Mouse (Mus musculus) retina, postnatal 7 days (tissue): Measurements from ENCODE around the gene Tigit.

Experiments used
- DNase-seq: peaks from one replicate; pipeline ENCODE4 v3.0.0-alpha.2; 2012; ENCODE audit warnings: low read depth, low spot score

Tigit gene

DNA sequence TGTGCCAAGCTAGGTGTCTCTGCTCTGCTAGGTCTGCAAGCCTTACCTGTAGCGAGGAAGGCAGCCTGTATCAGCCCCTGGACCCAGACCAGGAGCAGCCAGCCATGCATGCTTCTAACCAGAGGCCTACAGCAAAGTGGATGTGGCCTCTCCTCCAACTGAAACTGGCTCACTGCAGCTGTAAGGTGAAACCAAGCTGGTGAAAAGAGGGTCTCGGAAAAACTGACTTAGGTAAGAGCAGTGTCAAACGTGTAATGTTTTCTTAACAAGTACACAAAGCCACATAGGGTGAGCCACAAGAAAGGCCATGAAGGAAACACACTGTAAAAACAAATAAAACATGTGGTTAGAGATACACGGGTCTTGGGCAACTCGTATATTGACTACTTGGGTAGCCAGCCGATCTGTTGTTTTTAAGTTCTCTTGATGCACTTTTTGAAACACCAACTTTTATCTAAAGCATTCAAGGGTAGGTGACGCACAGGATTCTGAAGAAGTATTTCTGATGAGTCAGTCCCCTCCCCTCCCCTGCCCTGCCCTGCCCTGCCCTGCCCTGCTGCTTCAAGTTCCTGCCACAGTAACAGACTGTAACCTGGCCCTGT, at the start of gene Tigit:
TSS of gene Tigit (minus strand) at position 169 of the 602 bp plus-strand sequence.
- DNase-seq = no peak

DNA sequence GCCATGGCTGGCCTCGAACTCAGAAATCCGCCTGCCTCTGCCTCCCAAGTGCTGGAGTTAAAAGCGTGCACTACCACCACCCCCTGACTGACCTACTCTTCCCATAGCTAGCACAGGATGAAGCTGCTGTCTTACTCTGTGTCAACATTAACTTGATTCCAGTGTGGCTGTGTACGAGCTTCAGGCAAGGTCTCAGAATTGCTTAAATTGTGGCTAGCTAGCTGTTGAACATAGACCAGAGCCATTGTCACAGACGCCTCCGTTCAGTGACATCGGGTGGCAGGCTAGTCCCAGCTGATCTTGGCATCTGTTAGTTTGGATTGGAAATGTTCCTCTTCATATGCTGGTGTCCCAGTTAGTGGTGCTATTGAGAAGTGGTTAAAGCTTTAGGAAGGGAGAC, 47.4 kb upstream of the Tigit start:
- DNase-seq = no peak

DNA sequence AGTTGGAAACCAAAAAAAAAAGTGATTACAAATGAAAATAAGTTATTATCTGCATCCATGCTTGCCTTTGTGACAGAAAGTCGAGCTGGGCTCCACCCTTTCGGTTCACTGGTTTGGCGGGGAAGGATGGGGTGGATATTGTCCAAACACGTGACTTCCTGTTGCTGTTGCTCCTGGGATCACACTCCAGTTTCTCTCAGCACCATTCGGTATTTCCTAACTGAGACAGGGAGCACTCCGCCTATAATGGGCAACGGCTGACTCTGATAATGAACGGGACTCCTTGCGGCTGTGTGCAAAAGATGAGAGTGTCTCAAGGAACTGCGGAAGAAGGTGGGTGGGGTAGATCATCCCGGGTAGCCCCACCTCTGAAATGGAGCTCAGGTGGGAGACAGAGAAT, 46.7 kb upstream of the Tigit start:
- no peak for DNase-seq

DNA sequence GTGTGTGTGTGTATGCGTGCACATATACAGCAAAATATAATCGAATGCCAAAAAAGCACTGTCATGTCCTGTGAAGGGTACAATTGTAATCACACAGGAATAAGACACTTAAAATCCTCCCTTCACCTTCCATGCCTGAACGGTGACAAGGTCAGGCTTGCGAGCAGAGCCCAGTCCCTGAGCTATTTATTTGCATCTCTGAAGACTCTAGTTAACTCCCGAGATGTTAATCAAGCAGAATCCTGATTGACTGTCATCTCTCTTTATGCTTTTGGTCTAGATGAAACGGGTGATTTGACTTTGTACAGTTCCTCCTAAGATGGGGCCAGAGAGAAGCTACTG, 46.2 kb upstream of the Tigit start:
- no peak for DNase-seq

DNA sequence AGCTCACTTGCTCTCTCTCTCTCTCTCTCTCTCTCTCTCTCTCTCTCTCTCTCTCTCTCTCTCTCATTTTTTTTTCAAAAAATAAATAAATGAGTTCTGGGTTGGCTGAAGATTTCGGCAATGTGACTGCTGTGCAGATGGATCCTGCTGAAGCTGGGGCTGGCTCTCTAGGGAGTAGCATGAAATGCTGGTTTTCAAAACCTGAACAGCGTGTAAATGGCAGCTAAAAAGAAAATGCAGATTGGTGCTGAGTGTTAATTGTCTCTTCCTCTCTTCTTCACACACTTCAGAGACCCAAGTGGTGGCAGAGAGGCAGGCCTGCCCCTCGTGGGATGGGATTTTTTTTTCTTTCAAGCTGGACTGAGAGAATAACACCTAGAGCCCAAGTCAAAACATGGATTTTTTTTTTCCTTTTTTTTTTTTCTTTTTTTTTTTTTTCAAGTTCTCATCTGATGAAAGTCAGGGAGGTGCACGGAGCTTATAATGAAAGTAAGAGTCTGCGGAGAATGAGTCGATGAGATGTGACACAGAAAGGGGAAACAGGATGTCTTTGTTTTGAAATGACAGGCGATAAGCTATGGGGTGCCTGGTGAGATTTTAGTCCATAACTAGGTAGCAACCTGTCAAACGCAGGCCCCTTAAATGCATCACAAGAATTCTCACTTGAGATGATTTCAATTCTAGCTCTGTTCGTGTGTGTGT, 45.6 kb upstream of the Tigit start:
- no peak for DNase-seq

DNA sequence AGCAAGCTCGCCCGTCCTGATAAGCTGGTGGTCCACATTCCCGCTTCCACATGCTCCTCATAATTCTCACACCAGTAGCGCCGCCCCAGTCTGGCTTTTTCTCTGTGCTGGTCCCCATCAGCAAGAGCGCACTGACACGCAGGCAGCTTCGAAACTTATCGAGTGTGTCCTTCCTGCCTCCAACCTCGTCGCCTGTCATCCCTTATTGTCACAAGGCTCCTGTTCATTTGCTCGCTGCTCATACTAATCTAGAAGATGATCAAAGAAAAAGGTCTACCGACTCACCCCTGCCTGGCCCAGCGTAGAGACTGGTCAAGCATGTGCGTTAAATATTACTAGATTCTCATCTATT, 45.1 kb upstream of the Tigit start:
- DNase-seq = no peak

DNA sequence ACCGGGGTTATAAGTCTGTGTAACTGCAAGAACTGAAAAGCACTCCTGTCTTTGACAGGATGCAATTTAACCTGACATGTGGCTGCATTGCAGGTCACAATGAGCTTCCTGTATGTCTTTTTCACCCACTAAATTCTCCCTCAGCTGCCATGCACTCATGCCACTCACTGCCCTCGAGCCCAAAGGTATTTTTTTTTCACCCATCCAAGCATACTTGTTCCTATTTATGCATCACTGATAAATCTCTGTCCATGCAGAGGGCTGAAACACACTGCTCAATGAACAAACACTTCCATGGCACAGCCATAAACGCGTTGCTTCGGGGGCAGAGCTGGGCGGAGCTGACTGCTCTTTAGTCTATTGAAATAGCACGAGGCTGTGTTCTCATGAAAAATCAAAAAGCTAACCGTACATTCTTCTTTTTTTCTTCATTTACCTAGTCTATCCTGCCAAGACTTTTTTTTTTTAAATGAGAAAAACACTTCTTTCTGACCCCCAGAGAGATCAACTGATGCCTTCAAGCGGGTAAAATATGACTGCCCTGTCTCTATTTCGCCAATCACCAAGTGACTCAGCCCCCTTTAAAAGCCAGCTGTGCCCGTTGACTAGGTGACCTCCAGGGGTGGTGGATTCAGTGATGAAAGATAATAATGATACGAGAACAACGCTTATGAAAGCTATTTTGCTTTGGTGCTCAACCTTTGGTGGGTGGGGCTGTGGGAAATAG, 44.6 kb upstream of the Tigit start:
- no peak for DNase-seq

DNA sequence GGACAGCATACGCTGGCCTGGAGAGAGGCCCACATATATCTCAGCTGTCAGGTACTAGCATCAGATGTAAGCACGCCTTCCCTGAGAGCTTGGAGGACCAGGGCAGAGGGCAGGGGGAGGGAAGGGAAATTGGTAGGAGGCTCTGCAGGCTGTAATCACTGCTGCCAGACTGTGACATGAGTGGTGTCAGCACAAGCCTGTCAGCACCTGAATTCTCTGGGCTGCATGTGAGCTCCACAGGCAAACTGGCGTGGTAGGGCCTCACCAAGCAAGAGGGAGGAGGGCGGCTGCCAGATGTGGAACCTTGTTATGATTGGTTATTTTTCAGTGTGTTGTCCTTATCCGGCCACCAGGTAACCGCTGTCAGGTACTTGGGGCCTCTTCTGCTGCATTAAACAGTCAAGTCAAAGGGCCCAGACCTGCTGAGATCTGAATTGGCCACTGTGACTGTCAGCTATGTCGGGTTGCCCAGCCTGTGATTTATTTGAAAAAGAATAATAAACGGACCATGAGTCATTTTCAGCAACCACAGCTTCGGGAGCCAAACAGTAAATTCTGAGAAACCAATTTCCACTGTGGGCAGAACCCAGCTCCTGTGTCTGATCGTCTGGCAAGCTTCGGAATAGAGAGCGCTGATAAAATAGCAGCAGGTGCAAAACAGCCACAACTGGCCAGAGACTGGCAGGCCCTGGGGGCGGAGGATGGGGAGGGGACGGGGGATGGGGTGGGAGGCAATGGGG, 38.0 kb upstream of the Tigit start:
- no peak for DNase-seq

DNA sequence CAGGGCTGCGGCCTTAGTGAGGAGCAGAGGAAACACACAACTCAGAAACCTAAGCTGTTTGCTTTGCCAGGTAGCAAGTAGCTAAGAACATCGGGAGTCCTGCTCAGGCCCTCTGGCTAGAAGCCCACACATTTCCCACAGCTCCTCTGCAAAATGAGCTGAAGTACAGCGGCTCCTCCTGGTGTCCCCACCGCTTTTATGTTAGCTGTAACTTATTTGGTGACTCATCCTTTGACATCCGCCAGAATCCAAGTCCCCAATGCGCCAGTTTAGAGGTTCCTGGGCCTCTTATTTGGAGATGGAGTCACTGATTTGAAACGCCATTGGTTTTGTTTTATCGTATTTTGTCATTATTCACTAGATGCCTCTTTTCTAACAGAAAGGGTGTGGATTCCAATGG, 36.6 kb upstream of the Tigit start:
- no peak for DNase-seq

DNA sequence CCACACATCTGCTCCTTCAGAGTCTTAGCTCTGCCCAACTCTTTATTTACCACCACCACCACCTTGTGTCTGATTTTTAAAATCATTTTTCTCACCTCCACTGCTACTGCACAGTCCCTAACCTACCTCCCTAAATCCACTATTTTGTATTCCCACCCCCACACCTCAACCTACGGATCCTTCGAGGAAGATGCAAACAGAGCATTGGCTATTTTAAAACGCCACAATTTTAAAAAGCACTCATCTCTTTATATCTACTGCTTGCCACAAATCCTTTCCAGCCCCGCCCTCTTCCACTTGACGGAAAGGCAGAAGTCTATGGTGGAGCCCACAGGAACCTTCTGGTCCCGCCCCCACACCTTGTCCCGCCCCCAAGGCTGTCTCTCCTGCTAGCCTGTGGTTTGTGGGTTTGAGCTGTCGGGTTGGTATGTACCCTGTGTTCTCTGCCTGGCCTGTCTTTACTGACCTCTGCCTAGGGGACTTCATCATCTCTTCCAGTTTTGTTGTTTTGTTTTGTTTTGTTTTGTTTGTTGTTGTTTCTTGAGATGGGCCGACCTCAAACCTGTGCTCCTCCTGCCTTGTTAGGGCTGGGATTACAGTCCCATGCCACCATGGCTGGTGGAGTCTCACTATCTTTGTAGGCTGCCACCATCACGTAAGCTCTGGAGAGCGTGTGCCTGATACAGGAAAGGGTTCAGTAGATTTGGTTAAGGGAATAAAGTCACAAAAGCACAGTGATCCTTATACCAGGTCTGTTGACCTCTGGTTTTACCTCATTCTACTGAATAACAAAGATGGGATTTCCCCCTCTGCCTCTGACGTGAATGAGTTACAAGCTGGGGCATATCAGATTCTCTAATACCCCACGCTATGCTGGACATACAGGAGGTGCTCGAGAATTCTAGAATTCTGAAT, 35.0 kb upstream of the Tigit start:
- DNase-seq = no peak

DNA sequence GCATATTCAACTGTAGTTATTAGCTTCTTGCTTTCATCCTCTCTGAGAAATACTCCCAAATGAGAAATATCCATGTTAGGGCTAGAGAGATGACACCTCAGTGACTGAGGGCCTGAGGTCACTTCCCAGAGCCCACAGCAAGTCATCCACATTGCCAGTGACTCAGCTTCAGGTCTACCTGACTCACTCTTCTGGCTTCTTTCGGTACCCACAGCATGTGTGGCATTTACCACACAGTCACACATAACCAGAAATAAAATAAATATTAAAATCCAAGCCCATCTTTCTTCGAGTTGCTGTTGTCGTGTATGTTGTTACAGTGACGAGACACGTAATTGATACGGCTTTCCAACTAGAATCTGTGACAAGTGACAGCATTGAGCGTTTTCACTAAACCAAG, 33.8 kb upstream of the Tigit start:
- no peak for DNase-seq

DNA sequence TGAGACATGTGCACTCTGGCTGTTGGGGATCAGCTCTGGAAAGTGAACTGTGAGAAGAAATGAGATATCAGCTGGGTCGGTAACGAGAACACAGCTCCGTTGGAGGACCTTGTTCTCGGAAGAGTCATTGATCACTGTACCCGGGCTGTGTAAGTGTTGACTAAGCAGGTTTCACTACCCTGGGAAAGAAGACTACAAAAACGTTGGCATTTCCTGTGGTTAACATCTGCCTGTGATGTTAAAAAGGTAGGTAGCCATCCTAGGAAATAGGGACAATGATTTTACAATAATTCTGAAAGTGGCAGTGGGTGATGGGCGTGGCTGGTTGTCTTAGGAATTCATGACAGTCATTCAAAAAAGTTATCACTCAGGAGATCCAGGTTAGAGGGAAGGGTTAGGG, 31.9 kb upstream of the Tigit start:
- DNase-seq = no peak

DNA sequence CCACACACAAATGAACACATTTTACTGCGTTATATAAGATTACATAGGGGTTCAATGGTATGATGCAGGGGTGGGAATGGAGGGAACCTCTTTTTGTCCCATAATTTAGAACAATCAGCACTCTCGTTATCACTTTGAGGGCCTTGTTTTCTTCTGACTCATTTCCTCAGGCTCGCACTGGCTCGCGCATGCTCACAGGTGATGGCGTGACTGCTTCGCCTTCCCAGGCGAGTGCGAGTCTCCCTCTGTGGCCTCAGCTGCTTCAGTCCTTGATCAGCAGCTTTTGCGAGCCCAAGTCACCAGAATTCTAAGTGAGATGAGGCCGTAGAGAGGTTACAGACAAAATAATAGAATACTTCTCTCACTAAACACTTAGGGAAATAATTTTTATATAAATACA, 30.2 kb upstream of the Tigit start:
- no peak for DNase-seq

DNA sequence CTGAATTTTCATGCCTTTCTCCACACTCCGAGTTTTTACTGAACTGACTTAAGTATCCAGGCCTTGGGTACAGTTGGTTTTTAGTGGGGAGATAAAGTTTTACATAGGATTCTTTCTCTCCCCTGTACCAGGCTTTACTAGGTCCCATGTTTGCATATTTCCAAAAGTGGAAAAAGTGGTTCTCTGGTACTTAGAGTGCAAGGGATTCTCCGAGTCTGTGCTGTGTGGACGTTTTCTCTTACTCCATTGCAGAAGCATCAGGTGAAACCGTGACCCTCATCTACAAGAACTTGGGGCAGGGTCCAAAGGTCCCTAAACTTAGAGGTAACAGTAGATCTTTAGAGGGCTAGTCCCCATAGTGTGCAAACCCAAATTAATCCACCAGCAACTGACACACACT, 28.7 kb upstream of the Tigit start:
- DNase-seq = no peak

DNA sequence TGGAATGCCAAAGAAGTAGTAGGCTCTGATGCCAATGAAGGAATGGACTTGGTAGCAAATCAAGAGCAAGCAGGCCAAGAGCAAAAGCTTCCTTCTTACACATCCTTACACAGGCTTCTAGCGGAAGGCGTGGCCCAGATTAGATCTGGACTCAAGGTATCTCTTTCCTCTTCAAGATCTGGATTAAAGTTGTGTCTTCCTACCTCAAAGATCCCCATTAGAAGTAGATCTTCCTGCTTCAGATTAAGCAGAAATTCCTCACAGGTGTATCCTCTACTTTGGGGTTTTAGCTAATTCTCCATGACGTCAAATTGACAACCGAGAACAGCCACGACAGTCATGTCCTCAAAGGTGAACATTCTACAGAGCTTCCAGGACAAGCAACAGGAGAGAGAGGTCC, 27.8 kb upstream of the Tigit start:
- no peak for DNase-seq

DNA sequence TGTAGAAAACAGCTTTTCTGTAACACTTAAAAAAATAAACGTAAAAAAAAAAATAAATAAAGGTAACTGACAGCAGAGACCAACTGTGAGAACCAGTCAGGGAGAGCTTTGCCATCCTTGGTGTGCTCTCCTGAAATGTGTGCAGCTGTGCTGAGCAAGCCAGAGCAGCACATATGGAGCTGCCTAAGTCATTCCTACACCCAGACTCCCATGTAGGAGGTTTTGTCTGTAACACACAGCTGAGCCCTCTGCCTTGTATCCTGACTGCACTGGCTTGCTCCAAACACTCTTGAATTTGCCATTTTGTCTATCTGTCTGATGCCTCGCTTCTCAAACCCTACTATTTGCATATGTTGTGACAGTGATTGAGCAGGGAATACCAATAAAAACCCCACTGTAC, 27.0 kb upstream of the Tigit start:
- DNase-seq = no peak

DNA sequence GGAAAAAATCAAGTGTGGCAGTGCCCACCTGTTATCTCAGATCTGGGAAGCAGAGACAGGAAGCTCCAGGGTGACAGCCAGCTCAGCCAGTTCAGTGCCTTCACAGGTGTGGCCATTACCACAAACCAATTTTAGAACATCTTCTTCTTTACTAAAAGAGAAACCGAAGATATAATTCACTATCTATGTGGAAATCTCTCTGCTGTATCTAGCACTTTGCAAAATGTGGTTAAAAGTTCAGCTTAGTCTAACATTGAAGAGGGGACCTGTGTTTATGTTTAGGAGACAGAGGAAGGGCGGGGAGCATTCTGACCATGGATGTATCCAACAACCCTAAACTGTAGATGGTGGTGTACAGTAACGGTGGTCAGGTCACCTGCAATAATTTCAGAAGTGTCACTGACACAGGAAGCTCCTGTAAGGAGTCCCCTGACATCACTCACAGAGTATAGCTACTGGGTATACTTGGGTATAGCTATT, 26.3 kb upstream of the Tigit start:
- no peak for DNase-seq

DNA sequence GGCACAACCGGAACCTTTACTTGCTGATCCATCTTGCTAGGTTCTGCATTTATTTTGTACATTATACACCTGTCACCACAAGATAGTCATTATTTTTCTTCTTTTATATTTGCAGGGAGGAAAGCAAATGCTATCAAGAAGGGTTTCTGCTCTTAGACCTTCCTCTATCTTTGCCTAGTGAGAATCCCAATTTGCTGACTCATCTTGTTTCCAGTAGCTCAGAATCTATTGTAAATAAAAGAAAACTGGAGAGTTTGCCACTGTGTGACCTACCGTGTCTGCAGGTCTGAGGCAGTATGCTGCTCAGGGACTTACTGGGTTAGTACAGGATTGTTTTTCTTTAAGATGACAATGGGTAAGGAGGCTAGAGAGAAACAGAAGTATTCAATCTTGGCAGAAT, 24.0 kb upstream of the Tigit start:
- no peak for DNase-seq

DNA sequence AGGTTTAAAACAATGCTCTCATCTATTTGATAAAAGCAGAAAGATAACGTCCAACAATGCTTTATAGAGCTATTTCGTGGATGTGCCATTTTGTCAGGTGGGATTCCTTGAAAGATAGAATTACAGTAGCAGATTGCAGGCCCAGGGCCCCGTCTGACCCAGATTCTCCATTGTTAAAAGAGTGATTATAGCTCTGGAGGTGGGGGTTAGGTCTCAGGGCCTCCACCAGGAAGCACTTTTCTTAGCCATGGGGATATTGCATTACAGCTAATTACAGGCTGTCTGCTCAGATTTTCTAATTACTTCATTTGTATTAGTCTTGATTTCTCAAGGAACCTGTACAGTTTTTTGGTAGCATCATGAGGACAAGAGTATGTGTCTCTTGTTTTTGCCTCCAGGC, 10.5 kb upstream of the Tigit start:
- no peak for DNase-seq

DNA sequence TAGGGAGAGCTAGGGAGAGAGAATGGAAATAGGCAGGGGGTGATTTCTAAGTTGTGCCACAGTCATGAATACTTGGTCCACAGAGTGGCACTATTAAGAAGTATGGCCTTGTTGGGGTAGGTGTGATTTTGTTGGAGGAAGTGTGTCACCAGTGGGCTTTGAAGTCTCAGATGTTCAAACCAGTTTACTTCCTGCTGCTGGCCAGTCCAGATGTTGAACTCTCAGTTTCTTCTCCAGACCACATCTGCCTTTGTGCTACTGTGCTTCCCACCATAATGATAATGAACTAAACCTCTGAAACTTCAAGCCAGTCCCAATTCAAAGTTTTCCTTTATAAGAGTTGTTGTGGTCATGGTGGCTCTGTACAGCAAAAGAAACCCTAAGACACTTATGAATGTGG, 8.8 kb upstream of the Tigit start:
- no peak for DNase-seq

DNA sequence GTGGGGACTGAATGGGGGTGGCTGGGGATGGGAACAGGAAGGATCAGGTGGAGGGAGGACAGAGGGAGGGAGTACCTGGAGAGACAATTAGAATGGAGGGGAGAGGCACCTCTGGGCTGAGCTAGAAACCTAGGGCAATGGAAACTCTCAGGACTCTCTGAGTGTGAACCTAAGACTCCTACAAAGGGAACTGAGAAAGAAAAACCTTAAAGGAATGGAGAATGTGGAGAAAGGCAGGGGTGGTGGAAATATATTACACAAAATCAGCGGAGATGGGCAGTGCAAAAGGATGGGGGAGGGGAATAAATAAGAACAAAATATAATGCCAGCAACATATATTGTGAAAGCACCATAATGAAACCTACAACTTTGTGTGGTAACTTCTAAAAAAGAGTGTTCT, 8.0 kb upstream of the Tigit start:
- no peak for DNase-seq

DNA sequence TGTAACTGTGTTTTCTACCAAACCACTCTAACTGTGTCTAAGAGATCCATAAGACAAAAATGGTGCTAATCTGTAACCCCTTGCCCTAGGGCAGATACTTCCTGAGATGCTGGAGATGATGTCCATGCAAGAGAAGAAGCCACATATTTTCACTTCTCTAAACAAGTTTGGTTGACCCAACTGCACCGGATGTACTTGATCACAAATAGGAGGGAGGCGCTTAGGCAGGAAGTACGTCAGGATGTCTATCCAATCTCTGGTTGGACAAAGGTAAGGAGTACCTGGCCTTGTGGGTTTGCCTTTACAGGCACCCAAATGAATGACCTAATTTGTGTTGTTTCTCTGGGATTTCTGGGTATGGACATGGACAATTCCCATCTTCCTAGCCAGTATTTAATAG, 4.3 kb upstream of the Tigit start:
- DNase-seq = no peak
